Mouse (Mus musculus): ENCODE results near the gene Ube2b. TPM values are rescaled to one million over a fixed set of nuclear protein-coding genes. Genes with fewer than 3 reads are reported as not detected.

The Ube2b gene
- polyA plus RNA-seq, 1 experiment from 2014 or later: 183 TPM

GRCm38 (mm10) chr11:51957760-51958159 lies 42.8 kb downstream of the Ube2b start:
- Histone ChIP-seq H3K9me3 (ENCODE audit: control insufficient read depth, low read length) (no peaks in the 10 kb centered on the region; the same call in 1 of the 2 replicates), H3K9ac (ENCODE audit: low read length) (no peak overlapping the region), H3K4me1 (replicated peaks; ENCODE audit: control insufficient read depth, insufficient read depth) (no peaks in the 10 kb centered on the region), H3K36me3 (ENCODE audit: control insufficient read depth, insufficient read depth, low read length) (no peaks in the 10 kb centered on the region), H3K27me3 (ENCODE audit: control insufficient read depth, insufficient read depth, low read length) (no peaks in the 10 kb centered on the region), H3K4me3 (ENCODE audit: low read depth, low read length) (no peak overlapping the region), H3K4me2 (replicated peaks; ENCODE audit: low read depth) (no peak overlapping the region), H3K27ac (replicated peaks) (no peak overlapping the region)
- no peak for ATAC-seq (ENCODE audit: low FRiP score, low TSS enrichment)
- 72% methylated on average over 4 of the region's 4 CpGs for WGBS
- TF ChIP-seq EP300 (optimal IDR thresholded peaks at IDR 0.05) (no peak), CTCF (IDR thresholded peaks at IDR 0.05; ENCODE audit: low read depth) (no peak)
- DNase-seq (ENCODE audit: low spot score): peak; percentile 33

- Histone ChIP-seq H3K4me1 (replicated peaks; ENCODE audit: control insufficient read depth, insufficient read depth) (no peaks in the 10 kb centered on the region), H3K4me2 (replicated peaks; ENCODE audit: low read depth) (no peak overlapping the region), H3K36me3 (ENCODE audit: control insufficient read depth, insufficient read depth, low read length) (no peaks in the 10 kb centered on the region), H3K4me3 (ENCODE audit: low read depth, low read length) (no peak overlapping the region), H3K27ac (replicated peaks) (no peak overlapping the region), H3K9me3 (ENCODE audit: control insufficient read depth, low read length) (no peaks in the 10 kb centered on the region; the same call in 1 of the 2 replicates), H3K9ac (ENCODE audit: low read length) (no peak overlapping the region), H3K27me3 (ENCODE audit: control insufficient read depth, insufficient read depth, low read length) (no peaks in the 10 kb centered on the region)
- TF ChIP-seq CTCF (IDR thresholded peaks at IDR 0.05; ENCODE audit: low read depth) (no peak), EP300 (optimal IDR thresholded peaks at IDR 0.05) (no peak)
- WGBS: 64% methylated on average over 9 of the region's 9 CpGs
- ATAC-seq (ENCODE audit: low FRiP score, low TSS enrichment) (no peak), DNase-seq (ENCODE audit: low spot score) (no peak)
These were observed 44.5 kb downstream of the Ube2b start for GRCm38 (mm10) chr11:51956112-51956511.

GRCm38 (mm10) chr11:51951861-51952420 lies 48.6 kb downstream of the Ube2b start:
- H3K27me3 ChIP-seq (ENCODE audit: control insufficient read depth, insufficient read depth, low read length): no peaks in the 10 kb centered on the region
- no peaks in the 10 kb centered on the region for H3K36me3 ChIP-seq (ENCODE audit: control insufficient read depth, insufficient read depth, low read length)
- H3K9ac ChIP-seq (ENCODE audit: low read length): no peak overlapping the region
- H3K4me3 ChIP-seq (ENCODE audit: low read depth, low read length): no peak overlapping the region
- ATAC-seq (ENCODE audit: low FRiP score, low TSS enrichment) (no peak), DNase-seq (ENCODE audit: low spot score) (no peak)
- 38% methylated on average over 5 of the region's 5 CpGs for WGBS
- TF ChIP-seq EP300 (optimal IDR thresholded peaks at IDR 0.05): no peak
- TF ChIP-seq CTCF (IDR thresholded peaks at IDR 0.05; ENCODE audit: low read depth): no peak
- no peak overlapping the region for H3K4me2 ChIP-seq (replicated peaks; ENCODE audit: low read depth)
- H3K27ac ChIP-seq (replicated peaks): no peak overlapping the region
- H3K4me1 ChIP-seq (replicated peaks; ENCODE audit: control insufficient read depth, insufficient read depth): no peaks in the 10 kb centered on the region
- H3K9me3 ChIP-seq (ENCODE audit: control insufficient read depth, low read length): no peaks in the 10 kb centered on the region; the same call in 1 of the 2 replicates

DNA sequence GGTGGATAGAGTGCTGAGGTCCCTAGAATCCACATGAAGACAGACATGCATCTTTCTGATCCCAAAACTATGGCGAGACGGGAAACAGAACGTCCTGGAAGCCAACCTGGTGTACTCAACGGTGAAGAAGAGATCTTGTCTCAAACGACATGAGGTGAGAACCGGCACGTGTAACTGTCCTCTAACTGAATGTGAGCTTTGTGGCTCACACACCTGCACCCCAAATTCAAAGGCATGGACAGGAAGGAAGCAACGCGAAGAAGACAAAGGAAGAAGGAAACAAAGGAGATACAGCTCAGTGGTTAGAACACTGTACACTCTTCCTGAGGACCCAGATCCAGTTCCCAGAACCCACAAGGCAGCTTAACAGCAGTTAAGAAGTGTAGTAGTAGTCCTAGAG lies 50.6 kb downstream of the Ube2b start:
- H3K9me3 ChIP-seq (ENCODE audit: control insufficient read depth, low read length): no peaks in the 10 kb centered on the region; the same call in 1 of the 2 replicates

GRCm38 (mm10) chr11:51949155-51949840 lies 51.3 kb downstream of the Ube2b start:
- no peaks in the 10 kb centered on the region for H3K9me3 ChIP-seq (ENCODE audit: control insufficient read depth, low read length)
- no peaks in the 10 kb centered on the region for H3K4me1 ChIP-seq (replicated peaks; ENCODE audit: control insufficient read depth, insufficient read depth)
- 71% methylated on average over 9 of the region's 9 CpGs for WGBS
- TF ChIP-seq EP300 (optimal IDR thresholded peaks at IDR 0.05) (no peak), CTCF (IDR thresholded peaks at IDR 0.05; ENCODE audit: low read depth) (no peak)
- H3K9ac ChIP-seq (ENCODE audit: low read length): no peak overlapping the region
- H3K4me3 ChIP-seq (ENCODE audit: low read depth, low read length): no peak overlapping the region
- no peaks in the 10 kb centered on the region for H3K36me3 ChIP-seq (ENCODE audit: control insufficient read depth, insufficient read depth, low read length)
- no peak overlapping the region for H3K27ac ChIP-seq (replicated peaks)
- ATAC-seq (ENCODE audit: low FRiP score, low TSS enrichment) (no peak), DNase-seq (ENCODE audit: low spot score) (no peak)
- no peaks in the 10 kb centered on the region for H3K27me3 ChIP-seq (ENCODE audit: control insufficient read depth, insufficient read depth, low read length)
- H3K4me2 ChIP-seq (replicated peaks; ENCODE audit: low read depth): no peak overlapping the region

More for the DNA sequence above, 50.6 kb downstream of the Ube2b start:
- Histone ChIP-seq H3K4me3 (ENCODE audit: low read depth, low read length) (no peak overlapping the region), H3K27me3 (ENCODE audit: control insufficient read depth, insufficient read depth, low read length) (no peaks in the 10 kb centered on the region), H3K4me1 (replicated peaks; ENCODE audit: control insufficient read depth, insufficient read depth) (no peaks in the 10 kb centered on the region), H3K36me3 (ENCODE audit: control insufficient read depth, insufficient read depth, low read length) (no peaks in the 10 kb centered on the region), H3K27ac (replicated peaks) (no peak overlapping the region), H3K4me2 (replicated peaks; ENCODE audit: low read depth) (no peak overlapping the region), H3K9ac (ENCODE audit: low read length) (no peak overlapping the region)
- DNase-seq (ENCODE audit: low spot score): no peak
- no peak for ATAC-seq (ENCODE audit: low FRiP score, low TSS enrichment)
- WGBS: 91% methylated on average over 9 of the region's 9 CpGs
- TF ChIP-seq EP300 (optimal IDR thresholded peaks at IDR 0.05) (no peak), CTCF (IDR thresholded peaks at IDR 0.05; ENCODE audit: low read depth) (0 out of 2 replicates have a peak, but pooled peaks have one; percentile 25)

GRCm38 (mm10) chr11:51946144-51946543 lies 54.4 kb downstream of the Ube2b start:
- Histone ChIP-seq H3K4me2 (replicated peaks; ENCODE audit: low read depth) (no peak overlapping the region), H3K9ac (ENCODE audit: low read length) (no peak overlapping the region), H3K36me3 (ENCODE audit: control insufficient read depth, insufficient read depth, low read length) (no peaks in the 10 kb centered on the region), H3K9me3 (ENCODE audit: control insufficient read depth, low read length) (no peaks in the 10 kb centered on the region), H3K4me3 (ENCODE audit: low read depth, low read length) (no peak overlapping the region), H3K4me1 (replicated peaks; ENCODE audit: control insufficient read depth, insufficient read depth) (no peaks in the 10 kb centered on the region), H3K27ac (replicated peaks) (no peak overlapping the region), H3K27me3 (ENCODE audit: control insufficient read depth, insufficient read depth, low read length) (no peaks in the 10 kb centered on the region)
- ATAC-seq (ENCODE audit: low FRiP score, low TSS enrichment) (no peak), DNase-seq (ENCODE audit: low spot score) (no peak)
- WGBS: 66% methylated on average over 6 of the region's 6 CpGs
- TF ChIP-seq CTCF (IDR thresholded peaks at IDR 0.05; ENCODE audit: low read depth) (no peak), EP300 (optimal IDR thresholded peaks at IDR 0.05) (no peak)

Measured in stomach, postnatal 0 days (tissue).